Mouse (Mus musculus) heart, embryonic 12.5 days (tissue): ENCODE measurements at regions not wholly inside any gene's neighbourhood (a gene's known extent, or its start where the extent isn't known, plus 50 kb on each side); places are given as distances from the start of the nearest gene placed in this dataset.
A peak's percentile ranks its signal among the peaks of the same experiment; 100 is the strongest.

Experiments used
- ATAC-seq: fragments of 200-750 bp; cut with Nextera tagmentation; 2 replicates; pipeline ENCODE4 v1.8.0; 2017; ENCODE audit warnings: moderate TSS enrichment, moderate library complexity; ENCODE audit not compliant: insufficient number of reproducible peaks, low FRiP score
- H3K27ac ChIP-seq: fragments of 300-500 bp; sonication (generic); 2 replicates; pipeline ENCODE4 v1.5.1; 2016; ENCODE audit warnings: mild to moderate bottlenecking, moderate library complexity; ENCODE audit not compliant: poor library complexity, severe bottlenecking
- H3K27me3 ChIP-seq: fragments of 300-500 bp; sonication (generic); replicated peaks from 2 replicates; pipeline ENCODE4 v1.6.1; 2016; ENCODE audit warnings: mild to moderate bottlenecking, moderate library complexity
- H3K36me3 ChIP-seq: fragments of 300-500 bp; sonication (generic); 2 replicates; pipeline ENCODE4 v1.6.1; 2016; ENCODE audit warnings: mild to moderate bottlenecking, moderate library complexity
- H3K4me1 ChIP-seq: fragments of 300-500 bp; sonication (generic); replicated peaks from 2 replicates; pipeline ENCODE4 v1.6.1; 2016; ENCODE audit warnings: mild to moderate bottlenecking
- H3K4me2 ChIP-seq: fragments of 300-500 bp; sonication (generic); 2 replicates; pipeline ENCODE4 v1.6.1; 2016; ENCODE audit warnings: mild to moderate bottlenecking, moderate library complexity
- H3K4me3 ChIP-seq: fragments of 300-500 bp; sonication (generic); 2 replicates; pipeline ENCODE4 v1.5.1; 2016; ENCODE audit warnings: mild to moderate bottlenecking
- H3K9ac ChIP-seq: fragments of 300-500 bp; sonication (generic); 2 replicates; pipeline ENCODE4 v1.6.1; 2016; ENCODE audit warnings: mild to moderate bottlenecking, moderate library complexity
- H3K9me3 ChIP-seq: fragments of 300-500 bp; sonication (generic); replicated peaks from 2 replicates; pipeline ENCODE4 v1.6.1; 2016; ENCODE audit warnings: mild to moderate bottlenecking, moderate library complexity
- WGBS: fragments of 180-500 bp; shearing (Covaris S2); methylation state at CpG from one replicate; pipeline ENCODE4 v1.1.7; 2016; 5-methylcytosine and 5-hydroxymethylcytosine counted together

GRCm38 (mm10) chr9:46443191-46444095 lies 123.7 kb upstream of the 4931429L15Rik start:
- Histone ChIP-seq H3K27me3 (peaks cover 86% of the 10 kb centered on the region), H3K36me3 (no peaks in the 10 kb centered on the region), H3K4me2 (peak overlapping the region; percentile 66), H3K9ac (peak overlapping the region; percentile 19; the same call in 1 of the 2 replicates), H3K27ac (no peak overlapping the region), H3K9me3 (no peaks in the 10 kb centered on the region), H3K4me3 (peak overlapping the region; percentile 35), H3K4me1 (peaks cover 13% of the 10 kb centered on the region)
- ATAC-seq, result no peak
- under 1% methylated on average over 53 of the region's 53 CpGs for WGBS

- 1% methylated on average over 19 of the region's 19 CpGs for WGBS
- Histone ChIP-seq H3K4me2 (peak overlapping the region; percentile 66), H3K27me3 (peaks cover 90% of the 10 kb centered on the region), H3K9me3 (no peaks in the 10 kb centered on the region), H3K36me3 (no peaks in the 10 kb centered on the region), H3K9ac (0 out of 2 replicates have a peak overlapping the region, but pooled peaks have one; percentile 19), H3K27ac (no peak overlapping the region), H3K4me3 (peak overlapping the region; percentile 35), H3K4me1 (peaks cover 13% of the 10 kb centered on the region)
- no peak for ATAC-seq
These were observed 123.0 kb upstream of the 4931429L15Rik start for GRCm38 (mm10) chr9:46442739-46443181.

GRCm38 (mm10) chr9:46440226-46440625 lies 120.4 kb upstream of the 4931429L15Rik start:
- ATAC-seq, result no peak
- H3K4me3 ChIP-seq, result no peak overlapping the region
- no peak overlapping the region for H3K9ac ChIP-seq
- H3K36me3 ChIP-seq, result no peaks in the 10 kb centered on the region
- peaks cover 78% of the 10 kb centered on the region for H3K27me3 ChIP-seq
- no peak overlapping the region for H3K27ac ChIP-seq
- 55% methylated on average over 5 of the region's 5 CpGs for WGBS
- peaks cover 10% of the 10 kb centered on the region for H3K9me3 ChIP-seq
- H3K4me2 ChIP-seq, result no peak overlapping the region
- peaks cover 13% of the 10 kb centered on the region for H3K4me1 ChIP-seq

- H3K27ac ChIP-seq, result no peak overlapping the region
- WGBS, result 74% methylated on average over 3 of the region's 3 CpGs
- no peak overlapping the region for H3K4me3 ChIP-seq
- no peak overlapping the region for H3K4me2 ChIP-seq
- no peak for ATAC-seq
- H3K9me3 ChIP-seq, result peaks cover 16% of the 10 kb centered on the region
- no peaks in the 10 kb centered on the region for H3K36me3 ChIP-seq
- no peaks in the 10 kb centered on the region for H3K4me1 ChIP-seq
- no peak overlapping the region for H3K9ac ChIP-seq
- peaks cover 49% of the 10 kb centered on the region for H3K27me3 ChIP-seq
These were observed 114.9 kb upstream of the 4931429L15Rik start for GRCm38 (mm10) chr9:46434700-46435099.

- 25% methylated on average over 5 of the region's 5 CpGs for WGBS
- ATAC-seq, result no peak
- H3K4me3 ChIP-seq, result no peak overlapping the region
- H3K4me1 ChIP-seq, result no peaks in the 10 kb centered on the region
- H3K36me3 ChIP-seq, result no peaks in the 10 kb centered on the region
- no peak overlapping the region for H3K4me2 ChIP-seq
- no peak overlapping the region for H3K9ac ChIP-seq
- H3K27me3 ChIP-seq, result peaks cover 46% of the 10 kb centered on the region
- peaks cover 16% of the 10 kb centered on the region for H3K9me3 ChIP-seq
- no peak overlapping the region for H3K27ac ChIP-seq
These were observed 113.9 kb upstream of the 4931429L15Rik start for GRCm38 (mm10) chr9:46433716-46434115.

- WGBS, result 78% methylated on average over 13 of the region's 13 CpGs
- Histone ChIP-seq H3K9me3 (peaks cover 13% of the 10 kb centered on the region), H3K4me3 (no peak overlapping the region), H3K36me3 (no peaks in the 10 kb centered on the region), H3K27me3 (peaks cover 53% of the 10 kb centered on the region), H3K27ac (no peak overlapping the region), H3K4me2 (no peak overlapping the region), H3K9ac (no peak overlapping the region), H3K4me1 (no peaks in the 10 kb centered on the region)
- ATAC-seq, result no peak
These were observed 111.3 kb upstream of the 4931429L15Rik start for GRCm38 (mm10) chr9:46431053-46431452.

GRCm38 (mm10) chr9:46423184-46423967 lies 103.6 kb upstream of the 4931429L15Rik start:
- no peak overlapping the region for H3K4me2 ChIP-seq
- ATAC-seq, result no peak
- H3K27me3 ChIP-seq, result peaks cover 78% of the 10 kb centered on the region
- no peaks in the 10 kb centered on the region for H3K36me3 ChIP-seq
- H3K4me1 ChIP-seq, result no peaks in the 10 kb centered on the region
- WGBS, result 63% methylated on average over 12 of the region's 12 CpGs
- H3K9ac ChIP-seq, result no peak overlapping the region
- no peaks in the 10 kb centered on the region for H3K9me3 ChIP-seq
- H3K4me3 ChIP-seq, result no peak overlapping the region
- no peak overlapping the region for H3K27ac ChIP-seq

- Histone ChIP-seq H3K4me1 (0 out of 2 replicates have a peak, but pooled peaks cover 3% of the 10 kb centered on the region), H3K9ac (no peak overlapping the region), H3K27me3 (peaks cover 68% of the 10 kb centered on the region), H3K9me3 (no peaks in the 10 kb centered on the region), H3K4me3 (no peak overlapping the region), H3K27ac (no peak overlapping the region), H3K36me3 (no peaks in the 10 kb centered on the region), H3K4me2 (no peak overlapping the region)
- WGBS, result 60% methylated on average over 7 of the region's 7 CpGs
- no peak for ATAC-seq
These were observed 102.0 kb upstream of the 4931429L15Rik start for GRCm38 (mm10) chr9:46421688-46422274.

- no peak overlapping the region for H3K9ac ChIP-seq
- no peak overlapping the region for H3K4me3 ChIP-seq
- H3K4me2 ChIP-seq, result no peak overlapping the region
- peaks cover 14% of the 10 kb centered on the region for H3K9me3 ChIP-seq
- no peak for ATAC-seq
- H3K36me3 ChIP-seq, result no peaks in the 10 kb centered on the region
- H3K4me1 ChIP-seq, result no peaks in the 10 kb centered on the region
- H3K27me3 ChIP-seq, result peaks cover 51% of the 10 kb centered on the region
- no peak overlapping the region for H3K27ac ChIP-seq
- WGBS, result 71% methylated on average over 10 of the region's 10 CpGs
These were observed 91.9 kb upstream of the 4931429L15Rik start for GRCm38 (mm10) chr9:46411686-46412085.

- WGBS, result 62% methylated on average over 10 of the region's 10 CpGs
- Histone ChIP-seq H3K27ac (no peak overlapping the region), H3K4me1 (no peaks in the 10 kb centered on the region), H3K4me3 (no peak overlapping the region), H3K9ac (no peak overlapping the region), H3K27me3 (peaks cover 36% of the 10 kb centered on the region), H3K9me3 (peaks cover 11% of the 10 kb centered on the region), H3K4me2 (no peak overlapping the region), H3K36me3 (no peaks in the 10 kb centered on the region)
- no peak for ATAC-seq
These were observed 89.0 kb upstream of the 4931429L15Rik start for GRCm38 (mm10) chr9:46408776-46409175.

GRCm38 (mm10) chr9:46406606-46407005 lies 86.8 kb upstream of the 4931429L15Rik start:
- WGBS, result 77% methylated on average over 8 of the region's 8 CpGs

More at GRCm38 (mm10) chr9:46406606-46407005, 86.8 kb upstream of the 4931429L15Rik start:
- H3K27me3 ChIP-seq, result peaks cover 31% of the 10 kb centered on the region
- H3K9me3 ChIP-seq, result no peaks in the 10 kb centered on the region
- H3K4me1 ChIP-seq, result no peaks in the 10 kb centered on the region
- ATAC-seq, result no peak
- H3K27ac ChIP-seq, result no peak overlapping the region
- no peak overlapping the region for H3K4me2 ChIP-seq
- H3K4me3 ChIP-seq, result no peak overlapping the region
- no peaks in the 10 kb centered on the region for H3K36me3 ChIP-seq
- H3K9ac ChIP-seq, result no peak overlapping the region
